Mouse (Mus musculus): ENCODE data around the gene Tenm4.

DNA sequence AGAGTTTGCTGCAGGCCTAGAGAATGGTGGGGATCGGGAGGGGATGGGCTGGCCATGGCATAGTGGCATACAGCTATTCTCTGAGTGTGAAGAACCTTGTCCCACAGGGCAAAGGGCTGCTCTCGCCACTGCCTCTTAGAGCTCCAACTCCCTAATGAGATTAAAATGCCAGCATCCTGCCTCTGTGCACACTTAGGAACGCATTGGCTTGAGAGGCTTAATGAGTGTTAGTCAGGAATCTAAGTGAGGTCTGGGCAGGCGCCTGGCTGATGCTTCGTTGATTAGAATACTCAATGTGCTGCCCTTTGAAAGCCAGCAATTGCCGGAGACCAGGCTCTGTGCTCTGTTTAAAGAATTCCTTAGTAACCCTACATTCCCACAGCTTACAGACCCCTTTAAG lies 334.5 kb downstream of the Tenm4 start:
- TF ChIP-seq CTCF (IDR thresholded peaks at IDR 0.05; ENCODE audit: low read depth, low read length): no peak
- no peak for TF ChIP-seq GATA1 (IDR thresholded peaks at IDR 0.05; ENCODE audit: borderline replicate concordance, low read length)
- TF ChIP-seq POLR2AphosphoS5 (IDR thresholded peaks at IDR 0.05; ENCODE audit: insufficient replicate concordance, low read depth, low read length): no peak

All from G1E (cell line).